Mouse (Mus musculus) cerebellum, adult 2 months (tissue): ENCODE measurements around the gene Sh3pxd2a.

ENCODE experiments used
- CTCF ChIP-seq: fragments of 200-500 bp; IDR thresholded peaks from 2 replicates; pipeline ENCODE4 v1.5.1; 2011; ENCODE audit warnings: low read depth, mild to moderate bottlenecking, control low read depth, low read length, moderate library complexity, borderline replicate concordance; ENCODE audit not compliant: insufficient read depth
- POLR2A ChIP-seq: fragments of 200-500 bp; IDR thresholded peaks from 2 replicates; pipeline ENCODE4 v1.6.1; 2011; ENCODE audit warnings: low read length, control low read depth, borderline replicate concordance; ENCODE audit not compliant: insufficient read depth

DNA sequence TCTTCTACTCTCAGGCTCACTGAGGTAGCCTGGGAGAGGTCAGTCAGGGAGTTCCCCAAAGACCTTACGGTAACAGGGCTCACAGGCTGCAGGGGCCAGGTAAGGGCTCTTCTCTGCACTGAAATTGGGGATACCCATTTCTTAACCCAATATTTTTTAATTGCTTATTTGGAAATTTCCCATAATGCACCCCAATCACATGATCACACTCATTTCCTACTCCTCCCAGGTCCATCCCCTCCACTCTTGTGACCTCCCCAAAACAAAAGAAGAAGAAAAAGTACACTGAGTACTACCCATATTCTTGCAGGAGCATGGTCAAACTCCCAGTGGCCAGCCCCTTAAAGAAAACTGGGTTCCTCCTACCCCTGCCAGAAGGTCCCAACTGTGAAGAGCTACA is 135.1 kb downstream of the Sh3pxd2a start:
- TF ChIP-seq POLR2A (no peak), CTCF (no peak)
